Mouse (Mus musculus) left cerebral cortex, postnatal 10 days (tissue): Measurements from ENCODE around the gene Ereg. TPM values are rescaled to one million over a fixed set of nuclear protein-coding genes. Genes with fewer than 3 reads are reported as not detected.

Experiments
- DNase-seq, 2 experiments: peaks; one replicate each; pipeline ENCODE4 v3.0.0; 2021 to 2022; ENCODE audit warnings: low spot score in 2 of 2, mixed read lengths in 1 of 2; ENCODE audit errors: extremely low spot score in 1 of 2
- intact Hi-C: fragments of 180-260 bp; cut with DNase I; formaldehyde crosslinking; loops from one replicate; pipeline ENCODE4 v1.15.1; 2025
- total RNA-seq, 2 experiments: library from RNA; stranded (reverse); gene quantifications; 2 replicates each; pipeline ENCODE4 v1.2.3; 2021

The Ereg gene
- total RNA-seq = not detected

- intact Hi-C loops = no loop called here
- peak in 1 of 2 experiments; percentile 14 for DNase-seq
These were observed at the start of gene Ereg for GRCm38 (mm10) chr5:91074450-91074950. Gene Ereg, plus strand, starts transcription at chr5:91074622.

GRCm38 (mm10) chr5:91027164-91027563, 47.3 kb upstream of the Ereg start, which contains the start of gene Epgn:
Gene Epgn, plus strand, starts transcription at chr5:91027464.
- intact Hi-C loops = no loop called here
- DNase-seq = no peak

- intact Hi-C loops = no loop called here
- no peak for DNase-seq
These were observed 46.6 kb upstream of the Ereg start for GRCm38 (mm10) chr5:91027840-91028239.

GRCm38 (mm10) chr5:91030629-91031028, 43.8 kb upstream of the Ereg start:
- DNase-seq = no peak
- intact Hi-C loops = no loop called here

GRCm38 (mm10) chr5:91035341-91035740, 39.1 kb upstream of the Ereg start:
- no peak for DNase-seq
- intact Hi-C loops = no loop called here

GRCm38 (mm10) chr5:91036628-91037027, 37.8 kb upstream of the Ereg start:
- no peak for DNase-seq
- intact Hi-C loops = no loop called here

- intact Hi-C loops = no loop called here
- DNase-seq = no peak
These were observed 36.7 kb upstream of the Ereg start for GRCm38 (mm10) chr5:91037756-91038155.

- DNase-seq = peak in 1 of 2 experiments; percentile 18
- intact Hi-C loops = no loop called here
These were observed 35.9 kb upstream of the Ereg start for GRCm38 (mm10) chr5:91038547-91038946.

- DNase-seq = no peak
- intact Hi-C loops = no loop called here
These were observed 35.5 kb upstream of the Ereg start for GRCm38 (mm10) chr5:91038963-91039362.

GRCm38 (mm10) chr5:91047987-91048386, 26.4 kb upstream of the Ereg start:
- DNase-seq = no peak
- intact Hi-C loops = no loop called here

GRCm38 (mm10) chr5:91048397-91048796, 26.0 kb upstream of the Ereg start:
- no peak for DNase-seq
- intact Hi-C loops = no loop called here

GRCm38 (mm10) chr5:91072340-91072739, 2.1 kb upstream of the Ereg start:
- no peak for DNase-seq
- intact Hi-C loops = no loop called here

GRCm38 (mm10) chr5:91073626-91074025, 796 bp upstream of the Ereg start:
- DNase-seq = no peak
- intact Hi-C loops = no loop called here

- intact Hi-C loops = no loop called here
- no peak for DNase-seq
These were observed 396 bp upstream of the Ereg start for GRCm38 (mm10) chr5:91074026-91074425.

- intact Hi-C loops = no loop called here
These were observed 599 bp downstream of the Ereg start for GRCm38 (mm10) chr5:91075021-91075420.

GRCm38 (mm10) chr5:91083016-91083415, 8.6 kb downstream of the Ereg start:
- intact Hi-C loops = no loop called here

More at GRCm38 (mm10) chr5:91075021-91075420, 599 bp downstream of the Ereg start:
- no peak for DNase-seq

GRCm38 (mm10) chr5:91085291-91085690, 10.9 kb downstream of the Ereg start:
- no peak for DNase-seq
- intact Hi-C loops = no loop called here

More at GRCm38 (mm10) chr5:91083016-91083415, 8.6 kb downstream of the Ereg start:
- DNase-seq = no peak

GRCm38 (mm10) chr5:91090301-91090700, 15.9 kb downstream of the Ereg start:
- intact Hi-C loops = no loop called here
- DNase-seq = no peak

- DNase-seq = no peak
- intact Hi-C loops = no loop called here
These were observed 23.6 kb downstream of the Ereg start for GRCm38 (mm10) chr5:91097911-91098614.

- intact Hi-C loops = no loop called here
- DNase-seq = peak in 1 of 2 experiments; percentile 14
These were observed 27.3 kb downstream of the Ereg start for GRCm38 (mm10) chr5:91101742-91102141.
